Mouse (Mus musculus) spleen, adult 2 months (tissue): ENCODE measurements around the gene Sdsl. TPM values are rescaled to one million over a fixed set of nuclear protein-coding genes. Genes with fewer than 3 reads are reported as not detected.

Source experiments
- DNase-seq, 2 experiments: peaks; one replicate each; pipeline versions ENCODE4 v3.0.0 to v3.0.0-alpha.2; 2012 to 2021; ENCODE audit warnings: low spot score in 2 of 2, low read depth in 1 of 2
- H3K27ac ChIP-seq: fragments of 200-500 bp; 2 replicates; pipeline ENCODE4 v1.5.1; 2012; ENCODE audit warnings: low read length, inconsistent platforms; ENCODE audit not compliant: insufficient read depth
- H3K27me3 ChIP-seq: fragments of 200-500 bp; 2 replicates; pipeline ENCODE4 v1.6.1; 2012; ENCODE audit warnings: mild to moderate bottlenecking, moderate library complexity, low read length, inconsistent platforms; ENCODE audit not compliant: control insufficient read depth, insufficient read depth
- H3K36me3 ChIP-seq: fragments of 200-500 bp; 2 replicates; pipeline ENCODE4 v1.6.1; 2012; ENCODE audit warnings: mild to moderate bottlenecking, low read length, inconsistent platforms; ENCODE audit not compliant: control insufficient read depth, insufficient read depth
- H3K4me1 ChIP-seq: fragments of 200-500 bp; 2 replicates; pipeline ENCODE4 v1.6.1; 2011; ENCODE audit warnings: inconsistent platforms; ENCODE audit not compliant: control insufficient read depth, insufficient read depth, insufficient read length
- H3K4me3 ChIP-seq: fragments of 200-500 bp; 2 replicates; pipeline ENCODE4 v1.5.1; 2011; ENCODE audit warnings: mild to moderate bottlenecking, inconsistent platforms; ENCODE audit not compliant: insufficient read depth, insufficient read length; ENCODE audit errors: extremely low read depth
- CTCF ChIP-seq: fragments of 200-500 bp; IDR thresholded peaks from 2 replicates; pipeline ENCODE4 v1.5.1; 2011; ENCODE audit warnings: mild to moderate bottlenecking, inconsistent platforms; ENCODE audit not compliant: insufficient read depth, insufficient read length, insufficient replicate concordance; ENCODE audit errors: extremely low read depth
- POLR2A ChIP-seq: fragments of 200-500 bp; IDR thresholded peaks from 2 replicates; pipeline ENCODE4 v1.6.1; 2011; ENCODE audit warnings: low read depth, low read length, inconsistent platforms
- WGBS: fragments of 180-500 bp; shearing (Covaris S2); methylation state at CpG from one replicate; pipeline ENCODE4 v1.1.7; 2018; 5-methylcytosine and 5-hydroxymethylcytosine counted together
- polyA plus RNA-seq: library from polyadenylated mRNA; depleted of rRNA; stranded (reverse); fragments of >200 nt; gene quantifications from 2 replicates; pipeline ENCODE4 v1.2.3, GENCODE M21; 2012

Gene Sdsl
- polyA plus RNA-seq, 1 experiment: 4.0 TPM

DNA sequence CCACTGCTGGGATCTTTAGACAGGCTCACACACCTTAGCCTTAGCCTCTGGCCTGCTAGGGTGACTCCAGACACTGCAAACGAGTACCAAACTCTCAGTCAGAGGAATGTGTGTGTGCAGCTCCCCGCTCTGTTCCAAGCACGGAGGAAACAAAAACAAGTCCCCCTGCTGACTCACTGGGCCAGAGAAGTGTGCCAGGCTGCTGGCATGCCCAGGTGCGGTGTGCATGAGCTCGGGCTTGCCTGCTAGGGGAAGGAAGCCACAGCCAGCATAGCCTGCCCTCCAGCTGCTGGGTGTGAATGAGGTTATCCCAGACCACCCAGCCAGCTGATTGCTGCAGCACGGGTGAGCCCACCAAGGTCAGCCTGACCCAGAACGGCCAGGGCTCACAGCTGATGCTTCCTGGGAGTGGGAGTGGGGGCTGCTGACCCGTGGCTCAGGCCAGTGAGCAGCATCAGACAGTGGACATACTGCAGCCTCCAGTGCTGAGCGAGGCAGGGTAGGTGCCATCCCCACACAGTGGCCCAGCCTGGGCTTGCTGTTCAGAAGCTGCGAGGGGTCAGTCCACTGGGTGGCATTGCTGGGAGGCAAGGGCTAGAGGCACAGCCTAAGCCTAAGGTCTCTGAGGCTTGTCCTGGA lies 22.6 kb upstream of the Sdsl start:
- no peaks in the 10 kb centered on the region for H3K27me3 ChIP-seq
- DNase-seq: no peak
- H3K4me3 ChIP-seq: no peak overlapping the region
- peaks cover 6% of the 10 kb centered on the region; the same call in 1 of the 2 replicates for H3K4me1 ChIP-seq
- WGBS: 53% methylated on average over 10 of the region's 10 CpGs
- peak overlapping the region; percentile 43; the same call in 1 of the 2 replicates for H3K27ac ChIP-seq
- peaks cover 13% of the 10 kb centered on the region for H3K36me3 ChIP-seq
- TF ChIP-seq POLR2A: no peak
- TF ChIP-seq CTCF: no peak

DNA sequence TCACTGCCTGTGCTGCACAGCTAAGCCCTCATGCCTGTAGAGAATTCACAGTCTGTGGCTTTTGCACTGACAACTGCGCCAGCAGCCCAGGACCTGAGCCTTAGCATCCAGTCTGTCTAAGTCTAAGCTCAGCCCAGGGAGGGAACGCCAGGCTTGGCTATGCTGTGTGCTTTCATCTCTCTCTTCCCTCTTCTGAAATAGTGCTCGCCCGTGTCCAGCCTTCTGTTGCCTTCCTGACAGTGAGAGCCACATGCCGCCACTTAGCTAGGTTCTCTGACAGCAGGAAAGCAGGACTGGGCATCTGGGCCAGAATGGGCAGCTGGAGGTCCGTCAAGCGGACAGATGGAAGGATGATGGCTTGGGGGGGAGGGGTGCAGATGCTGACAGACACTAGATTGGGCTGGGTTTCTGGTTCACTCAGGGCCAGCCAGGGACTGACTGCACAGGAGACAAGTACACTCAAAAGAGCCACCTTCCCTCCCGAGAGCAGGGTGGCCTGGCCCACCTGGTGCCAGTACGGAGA lies 21.3 kb upstream of the Sdsl start:
- no peaks in the 10 kb centered on the region for H3K27me3 ChIP-seq
- no peak overlapping the region for H3K4me3 ChIP-seq
- DNase-seq: no peak
- TF ChIP-seq POLR2A (no peak), CTCF (no peak)
- H3K27ac ChIP-seq: no peak overlapping the region
- peaks cover 6% of the 10 kb centered on the region; the same call in 1 of the 2 replicates for H3K4me1 ChIP-seq
- peaks cover 16% of the 10 kb centered on the region for H3K36me3 ChIP-seq
- WGBS: 98% methylated on average over 9 of the region's 9 CpGs

DNA sequence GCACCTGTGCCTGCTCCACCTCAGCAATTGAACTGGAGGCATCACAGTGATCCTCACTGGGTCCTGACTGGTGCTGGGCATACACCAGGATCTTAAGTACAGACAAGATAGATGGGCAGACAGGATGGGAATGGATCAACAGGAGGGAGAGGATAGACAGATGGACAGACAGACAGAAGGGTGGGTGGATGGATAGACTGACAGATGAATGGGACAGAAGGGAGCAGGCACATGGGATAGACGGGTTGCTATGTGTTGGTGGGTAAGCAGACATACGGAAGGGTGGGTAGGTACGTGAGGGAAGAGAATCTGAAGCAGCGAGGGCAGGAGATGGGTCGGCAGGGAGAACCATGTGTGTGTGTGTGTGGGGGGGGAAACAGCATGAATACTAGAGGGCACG lies 20.8 kb upstream of the Sdsl start:
- TF ChIP-seq CTCF: no peak
- TF ChIP-seq POLR2A: no peak
- no peaks in the 10 kb centered on the region for H3K27me3 ChIP-seq
- DNase-seq: no peak
- H3K27ac ChIP-seq: no peak overlapping the region
- no peak overlapping the region for H3K4me3 ChIP-seq
- H3K36me3 ChIP-seq: peaks cover 15% of the 10 kb centered on the region
- 96% methylated on average over 6 of the region's 6 CpGs for WGBS
- H3K4me1 ChIP-seq: peaks cover 6% of the 10 kb centered on the region; the same call in 1 of the 2 replicates

DNA sequence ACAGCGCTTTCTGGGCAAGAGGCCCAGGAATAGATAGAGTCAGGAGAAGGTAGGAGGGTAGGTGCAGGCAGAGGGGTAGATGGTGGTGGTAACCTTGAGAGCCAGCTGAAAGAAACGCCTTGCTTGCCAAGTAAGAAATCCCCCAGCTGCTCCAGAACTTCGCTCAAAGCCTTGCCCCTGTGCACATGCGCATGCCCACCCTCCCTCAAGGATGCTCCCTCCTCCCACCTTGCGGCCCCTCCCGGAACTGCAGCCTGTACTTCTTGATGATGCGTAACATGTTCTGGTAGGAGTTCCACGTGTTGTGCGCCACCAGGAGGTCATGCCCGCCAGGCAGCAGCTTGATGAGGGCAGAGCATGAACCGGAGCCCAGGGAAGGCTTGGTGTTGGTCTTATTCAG lies 19.8 kb upstream of the Sdsl start:
- Histone ChIP-seq H3K27me3 (no peaks in the 10 kb centered on the region), H3K36me3 (peaks cover 17% of the 10 kb centered on the region), H3K4me3 (no peak overlapping the region), H3K27ac (no peak overlapping the region), H3K4me1 (peaks cover 6% of the 10 kb centered on the region; the same call in 1 of the 2 replicates)
- no peak for TF ChIP-seq CTCF
- TF ChIP-seq POLR2A: no peak
- DNase-seq: no peak
- 88% methylated on average over 11 of the region's 11 CpGs for WGBS

DNA sequence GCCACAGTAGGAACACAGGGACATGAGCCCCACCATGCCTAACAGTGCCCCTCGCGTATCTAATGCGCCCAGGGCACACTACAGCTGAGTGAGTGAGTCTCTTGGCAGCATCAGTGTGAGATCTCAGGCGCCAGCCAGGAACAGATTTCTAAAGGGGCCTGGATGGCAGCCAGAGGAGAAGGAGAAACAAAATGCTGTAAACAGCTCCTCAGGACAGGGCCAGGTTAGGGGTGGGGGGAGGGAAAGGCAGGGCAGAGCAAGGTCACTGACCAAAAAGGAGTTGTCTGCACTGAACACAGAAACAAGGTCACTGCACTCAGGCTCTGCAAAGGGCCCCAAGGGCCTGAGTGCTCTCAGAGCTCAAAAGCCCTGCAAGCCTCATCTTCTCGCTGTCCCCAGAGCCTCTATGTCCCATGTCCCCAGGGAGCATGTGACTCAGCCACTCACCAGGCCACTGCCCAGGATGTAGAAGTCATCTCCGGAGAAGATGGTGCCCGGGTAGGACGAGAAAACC lies 18.1 kb upstream of the Sdsl start:
- H3K36me3 ChIP-seq: peaks cover 26% of the 10 kb centered on the region
- no peak for DNase-seq
- WGBS: 87% methylated on average over 8 of the region's 8 CpGs

DNA sequence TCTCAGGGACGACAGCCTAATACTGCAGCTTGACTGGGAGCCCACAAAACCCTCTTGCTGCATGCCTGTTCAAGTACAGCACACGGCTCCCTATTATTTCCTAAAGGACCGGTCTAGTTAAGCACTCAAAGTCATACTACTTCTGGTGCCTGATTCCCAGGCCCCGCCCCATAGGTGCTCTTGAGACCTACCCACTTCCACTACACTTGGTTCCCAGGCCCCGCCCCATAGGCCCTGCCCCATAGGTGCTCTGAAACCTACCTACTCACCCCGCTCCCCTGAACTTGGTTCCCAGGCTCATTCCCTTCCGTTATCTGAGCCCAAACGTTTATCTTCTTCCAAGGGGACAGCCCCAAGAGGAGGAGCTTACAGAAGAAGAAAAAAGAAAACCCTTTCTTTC lies 15.2 kb upstream of the Sdsl start:
- Histone ChIP-seq H3K27me3 (no peaks in the 10 kb centered on the region), H3K36me3 (peaks cover 28% of the 10 kb centered on the region), H3K4me1 (no peaks in the 10 kb centered on the region), H3K27ac (no peak overlapping the region), H3K4me3 (no peak overlapping the region)
- no peak for DNase-seq
- WGBS: 88% methylated on average over 8 of the region's 8 CpGs
- TF ChIP-seq POLR2A: no peak
- TF ChIP-seq CTCF: no peak

More for the DNA sequence above, 18.1 kb upstream of the Sdsl start:
- Histone ChIP-seq H3K27ac (no peak overlapping the region), H3K4me1 (peaks cover 4% of the 10 kb centered on the region; the same call in 1 of the 2 replicates), H3K27me3 (no peaks in the 10 kb centered on the region), H3K4me3 (no peak overlapping the region)
- TF ChIP-seq POLR2A (no peak), CTCF (no peak)

DNA sequence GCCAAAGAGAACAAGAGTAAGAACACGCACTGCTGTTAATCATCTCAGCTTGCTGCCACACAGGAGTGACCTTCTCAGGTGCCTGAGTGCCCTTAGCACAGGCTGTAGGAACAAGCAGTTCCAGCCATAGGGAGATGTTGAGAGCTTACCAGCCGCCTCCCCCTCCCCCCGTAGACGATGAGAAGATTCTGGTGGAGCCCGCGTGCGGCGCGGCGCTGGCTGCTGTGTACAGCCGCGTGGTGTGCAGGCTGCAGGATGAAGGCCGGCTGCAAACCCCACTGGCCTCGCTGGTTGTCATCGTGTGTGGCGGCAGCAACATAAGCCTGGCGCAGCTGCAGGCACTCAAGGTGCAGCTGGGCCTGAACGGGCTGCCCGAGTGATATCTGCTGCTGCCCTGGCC lies 10.8 kb upstream of the Sdsl start:
- no peak for DNase-seq
- Histone ChIP-seq H3K4me3 (no peak overlapping the region), H3K36me3 (peaks cover 16% of the 10 kb centered on the region), H3K27ac (no peak overlapping the region), H3K27me3 (no peaks in the 10 kb centered on the region), H3K4me1 (no peaks in the 10 kb centered on the region)
- no peak for TF ChIP-seq CTCF
- TF ChIP-seq POLR2A: no peak
- 89% methylated on average over 19 of the region's 19 CpGs for WGBS
